Mouse (Mus musculus): ENCODE measurements at regions not wholly inside any gene's neighbourhood (a gene's known extent, or its start where the extent isn't known, plus 50 kb on each side); places are given as distances from the start of the nearest gene placed in this dataset.
A peak's percentile ranks its signal among the peaks of the same experiment; 100 is the strongest.
"Not testable (repeated sequence)": the region's sequence is repeated elsewhere in the genome, so short reads cannot be mapped to it uniquely, and the experiment has no call there.

DNA sequence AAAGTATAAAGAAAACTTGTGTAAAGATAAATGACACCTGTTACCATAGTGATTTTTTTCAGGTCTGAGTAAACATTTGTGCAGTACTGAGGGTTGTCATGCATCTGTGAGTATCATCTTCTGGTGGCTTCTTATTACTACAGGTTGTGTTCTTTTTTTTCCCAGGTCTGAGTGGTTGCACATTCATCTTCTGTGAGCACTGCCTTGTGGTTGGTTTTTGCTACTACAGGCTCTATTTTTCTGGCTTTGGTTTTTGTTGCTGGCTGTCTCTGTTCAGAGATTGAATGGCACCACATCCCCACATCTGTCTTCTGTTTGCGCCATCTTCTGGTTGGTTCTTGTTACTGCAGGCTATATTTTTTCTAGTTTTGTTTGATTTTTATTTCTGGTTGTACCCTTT is 81.8 kb upstream of the Gvin1 start:
- ATAC-seq (replicated peaks in 1 of 2; ENCODE audit: insufficient read depth in 1 of 2, low FRiP score in 2 of 2, low TSS enrichment in 1 of 2, low read depth in 1 of 2, poor library complexity in 2 of 2, severe bottlenecking in 2 of 2): peak; percentile 99 to 100

DNA sequence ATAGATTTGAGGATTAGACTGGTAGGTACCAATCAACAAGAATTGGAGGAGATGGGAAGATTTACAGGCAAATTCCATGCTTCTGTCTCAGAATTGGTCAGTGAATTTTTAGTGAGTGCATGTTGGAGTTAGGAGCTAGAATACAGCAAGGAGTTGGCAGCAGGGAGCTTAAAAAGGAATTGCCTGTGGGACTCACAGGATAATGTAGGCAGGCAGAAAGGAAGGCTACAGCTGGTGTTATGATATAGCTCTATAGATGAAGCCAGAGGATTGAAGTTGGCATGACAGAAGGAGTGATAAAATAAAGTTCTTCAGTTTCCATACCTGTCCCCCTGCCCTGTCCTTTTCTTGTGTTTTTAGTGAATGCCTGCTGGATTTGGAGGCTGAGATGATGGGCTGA is 69.7 kb upstream of the Gvin1 start:
- ATAC-seq (replicated peaks in 1 of 2; ENCODE audit: insufficient read depth in 1 of 2, low FRiP score in 2 of 2, low TSS enrichment in 1 of 2, low read depth in 1 of 2, poor library complexity in 2 of 2, severe bottlenecking in 2 of 2): not testable (repeated sequence)

DNA sequence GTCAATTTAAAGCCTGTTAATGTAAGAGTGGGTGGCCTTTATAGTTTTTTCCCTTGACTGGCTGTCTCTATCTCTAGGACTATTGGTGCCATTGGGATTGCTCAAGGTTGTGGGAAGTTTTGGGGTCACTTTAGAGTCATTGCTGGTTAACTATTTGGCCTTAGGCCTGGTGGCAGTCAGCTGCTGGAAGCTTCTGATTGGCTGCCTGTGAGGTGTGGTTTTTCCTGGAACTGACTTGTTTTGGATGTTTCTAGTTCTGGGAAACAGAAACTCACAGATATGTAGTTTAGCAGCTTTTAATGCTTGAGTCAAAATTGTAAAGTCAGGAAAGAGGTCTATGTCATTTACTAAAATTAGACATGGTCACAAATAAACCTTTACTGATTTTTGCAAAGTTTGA is 64.8 kb upstream of the Gvin1 start:
- not testable (repeated sequence) for ATAC-seq (replicated peaks in 1 of 2; ENCODE audit: insufficient read depth in 1 of 2, low FRiP score in 2 of 2, low TSS enrichment in 1 of 2, low read depth in 1 of 2, poor library complexity in 2 of 2, severe bottlenecking in 2 of 2)

DNA sequence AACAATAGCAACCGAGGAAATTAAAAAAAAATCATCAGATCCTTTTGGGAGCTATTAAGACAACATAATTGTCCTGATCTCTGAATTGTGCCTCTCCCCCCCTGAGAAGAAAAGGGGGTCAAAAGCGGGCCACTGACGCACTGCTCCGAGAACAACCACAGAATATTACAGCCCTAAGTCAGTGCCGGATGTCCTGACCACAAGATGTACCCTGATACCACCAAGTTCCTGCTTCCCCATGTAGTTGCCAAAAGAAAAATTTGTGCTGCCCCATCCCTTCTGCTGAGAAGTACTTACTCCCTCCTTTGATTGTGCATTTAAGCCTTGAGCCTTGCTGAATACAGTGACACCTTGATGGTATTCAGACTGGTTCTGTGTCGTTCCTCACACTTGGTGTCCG is 55.8 kb upstream of the Gvin1 start:
- ATAC-seq (replicated peaks in 1 of 2; ENCODE audit: insufficient read depth in 1 of 2, low FRiP score in 2 of 2, low TSS enrichment in 1 of 2, low read depth in 1 of 2, poor library complexity in 2 of 2, severe bottlenecking in 2 of 2): not testable (repeated sequence)

All from hematopoietic stem cell, adult 5-6 weeks (primary cell).